Mouse (Mus musculus) hindbrain, embryonic 11.5 days (tissue): ENCODE data around the gene Tgtp1. TPM values are rescaled to one million over a fixed set of nuclear protein-coding genes. Genes with fewer than 3 reads are reported as not detected.
"Not testable (repeated sequence)": the region's sequence is repeated elsewhere in the genome, so short reads cannot be mapped to it uniquely, and the experiment has no call there.

Experiments used
- ATAC-seq: fragments of 200-750 bp; cut with Nextera tagmentation; 2 replicates; pipeline ENCODE4 v1.8.0; 2017; ENCODE audit warnings: mild to moderate bottlenecking, moderate TSS enrichment, moderate library complexity; ENCODE audit not compliant: low FRiP score
- DNase-seq: peaks from one replicate; pipeline ENCODE4 v3.0.0-alpha.2; 2015; ENCODE audit warnings: low spot score
- H3K27ac ChIP-seq: fragments of 300-500 bp; sonication (generic); 2 replicates; pipeline ENCODE4 v1.5.1; 2014; ENCODE audit warnings: mild to moderate bottlenecking, low read depth, low read length
- H3K27me3 ChIP-seq: fragments of 300-500 bp; sonication (generic); 2 replicates; pipeline ENCODE4 v1.6.1; 2014; ENCODE audit warnings: mild to moderate bottlenecking, low read length, moderate library complexity, mixed read lengths; ENCODE audit not compliant: control insufficient read depth, insufficient read depth
- H3K36me3 ChIP-seq: fragments of 300-500 bp; sonication (generic); 2 replicates; pipeline ENCODE4 v1.6.1; 2014; ENCODE audit warnings: mild to moderate bottlenecking, low read length, moderate library complexity, mixed read lengths; ENCODE audit not compliant: control insufficient read depth, insufficient read depth
- H3K4me1 ChIP-seq: fragments of 300-500 bp; sonication (generic); replicated peaks from 2 replicates; pipeline ENCODE4 v1.6.1; 2014; ENCODE audit warnings: low read length, mixed read lengths; ENCODE audit not compliant: control insufficient read depth, insufficient read depth
- H3K4me2 ChIP-seq: fragments of 300-500 bp; sonication (generic); replicated peaks from 2 replicates; pipeline ENCODE4 v1.6.1; 2014; ENCODE audit warnings: mild to moderate bottlenecking, low read depth, low read length
- H3K4me3 ChIP-seq: fragments of 300-500 bp; sonication (generic); 2 replicates; pipeline ENCODE4 v1.5.1; 2014; ENCODE audit warnings: low read depth, low read length
- H3K9ac ChIP-seq: fragments of 300-500 bp; sonication (generic); 2 replicates; pipeline ENCODE4 v1.6.1; 2014; ENCODE audit warnings: low read depth, low read length
- H3K9me3 ChIP-seq: fragments of 300-500 bp; sonication (generic); 2 replicates; pipeline ENCODE4 v1.6.1; 2016; ENCODE audit warnings: low read length; ENCODE audit not compliant: control insufficient read depth
- WGBS: fragments of 180-500 bp; shearing (Covaris S2); extraction: QIAGEN DNeasy Blood & Tissue Kit; methylation state at CpG from one replicate; pipeline ENCODE4 v1.1.7; 2014; 5-methylcytosine and 5-hydroxymethylcytosine counted together
- polyA plus RNA-seq: library from polyadenylated mRNA; unstranded; fragments of >200 nt; fragmentation: Nextera tagmentation; extraction: Ambion mirVana; gene quantifications from 2 replicates; pipeline ENCODE4 v1.2.1, GENCODE M21; 2014

Gene Tgtp1
- polyA plus RNA-seq, 1 experiment from 2014 or later = not detected

DNA sequence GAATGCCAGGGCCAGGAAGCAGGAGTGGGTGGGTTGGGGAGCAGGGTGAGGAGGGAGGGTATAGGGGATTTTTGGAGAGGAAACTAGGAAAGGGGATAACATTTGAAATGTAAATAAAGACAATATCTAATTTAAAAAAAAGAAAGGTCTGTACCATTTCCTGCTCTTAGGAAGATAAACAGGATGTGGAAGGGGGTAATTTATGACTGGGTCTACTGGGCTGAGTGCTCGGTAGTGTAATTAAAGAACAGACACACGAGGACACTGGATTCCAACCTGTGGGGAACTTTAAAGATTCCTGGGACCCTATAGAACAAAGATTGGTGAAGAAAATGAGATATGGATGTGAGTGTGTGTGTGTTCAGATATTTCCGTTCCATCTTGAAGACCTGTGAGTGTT is 11.1 kb downstream of the Tgtp1 start:
- not testable (repeated sequence) for H3K4me3 ChIP-seq, DNase-seq, H3K27me3 ChIP-seq

DNA sequence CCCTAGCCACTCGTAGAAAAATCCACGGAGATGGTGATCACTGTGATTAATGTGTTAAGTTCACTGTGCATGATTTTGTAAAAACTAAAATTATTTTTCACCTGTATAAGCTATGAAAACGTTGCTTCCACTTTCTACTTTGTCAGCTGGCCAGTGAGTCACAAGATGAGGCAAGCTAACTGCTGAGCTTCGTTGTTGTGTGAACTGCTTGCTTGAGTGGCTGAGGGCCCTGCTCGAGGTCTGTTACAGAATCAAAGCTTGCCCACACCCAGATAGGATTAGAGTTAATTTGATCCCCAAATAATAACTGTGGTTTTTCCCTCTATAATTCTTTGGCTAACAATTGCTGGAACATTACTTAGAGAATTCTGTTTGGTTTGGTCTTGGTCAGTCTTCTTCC is 13.9 kb downstream of the Tgtp1 start:
- not testable (repeated sequence) for H3K9me3 ChIP-seq, ATAC-seq

More for the DNA sequence above, 11.1 kb downstream of the Tgtp1 start:
- H3K36me3 ChIP-seq, H3K9me3 ChIP-seq, H3K27ac ChIP-seq, ATAC-seq, H3K9ac ChIP-seq, H3K4me1 ChIP-seq, H3K4me2 ChIP-seq: not testable (repeated sequence)
- no CpG with 5 or more reads among the region's 3 CpGs for WGBS

DNA sequence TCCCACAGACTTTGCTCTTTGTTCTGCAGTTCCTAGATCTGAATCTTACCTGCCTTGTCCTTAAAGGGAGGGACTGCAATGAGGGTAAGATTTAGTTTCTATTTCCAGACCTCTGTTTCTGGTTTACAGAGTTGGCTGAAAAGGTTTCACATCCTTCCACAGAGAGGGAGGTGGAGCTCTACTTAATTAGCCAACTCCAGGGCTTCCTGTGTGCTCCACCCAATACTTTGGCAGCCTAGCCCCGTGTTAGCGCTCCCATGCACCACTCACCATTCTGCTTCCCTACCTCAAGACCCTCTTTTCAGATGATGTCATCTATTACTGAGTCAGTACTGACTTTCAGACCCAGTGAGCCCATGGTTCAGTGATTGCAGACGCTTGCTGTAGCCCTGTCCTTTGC is 14.7 kb downstream of the Tgtp1 start, which contains the start of gene 9930111J21Rik1:
Gene 9930111J21Rik1, minus strand, starts transcription at position 148 of the 400 bp plus-strand sequence.
- no CpG with 5 or more reads among the region's 3 CpGs for WGBS
- H3K9me3 ChIP-seq, H3K4me2 ChIP-seq, H3K27me3 ChIP-seq, ATAC-seq, H3K9ac ChIP-seq, DNase-seq, H3K4me1 ChIP-seq, H3K27ac ChIP-seq, H3K36me3 ChIP-seq, H3K4me3 ChIP-seq: not testable (repeated sequence)

More for the DNA sequence above, 13.9 kb downstream of the Tgtp1 start:
- H3K36me3 ChIP-seq, H3K4me3 ChIP-seq, H3K4me1 ChIP-seq, H3K4me2 ChIP-seq, H3K9ac ChIP-seq, H3K27ac ChIP-seq, H3K27me3 ChIP-seq, DNase-seq: not testable (repeated sequence)
- WGBS = no CpG with 5 or more reads among the region's 5 CpGs

DNA sequence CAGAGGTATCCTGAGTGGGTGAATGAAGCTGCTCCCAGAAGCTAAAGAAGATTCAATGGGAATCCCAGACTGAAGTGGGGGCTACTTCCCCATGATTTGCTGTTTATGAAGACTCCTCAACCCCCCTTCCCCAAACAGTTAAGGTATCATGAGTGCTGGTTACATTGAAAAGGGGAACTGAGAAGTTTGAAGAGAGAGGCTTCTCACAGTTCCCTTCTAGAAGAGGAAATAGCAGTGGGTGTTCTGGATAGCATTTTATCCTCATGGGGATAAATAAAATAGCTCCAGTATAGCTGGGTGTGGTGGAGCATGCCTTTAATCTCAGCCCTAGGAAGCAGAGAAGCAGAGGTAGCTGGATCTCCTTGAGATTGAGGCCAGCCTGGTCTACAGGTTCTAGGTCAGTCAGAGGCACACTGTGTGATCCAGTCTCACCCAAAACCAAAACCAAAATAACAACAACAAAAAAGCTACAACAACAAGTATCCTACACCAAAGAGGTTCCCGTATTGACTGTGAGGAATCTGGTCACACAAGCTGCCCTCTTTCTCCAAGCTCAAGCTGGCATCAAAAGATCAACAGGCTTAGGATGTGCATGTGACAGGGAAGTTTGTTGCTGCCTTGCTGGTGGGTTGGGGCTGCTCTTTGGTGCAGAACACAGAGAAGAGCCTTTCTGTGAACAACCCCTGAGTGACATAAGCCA is 15.6 kb downstream of the Tgtp1 start, which contains the start of gene Olfr56:
Gene Olfr56, plus strand, starts transcription at position 650 of the 700 bp plus-strand sequence.
- H3K36me3 ChIP-seq, H3K4me3 ChIP-seq, H3K4me1 ChIP-seq, H3K9ac ChIP-seq, H3K4me2 ChIP-seq, H3K27me3 ChIP-seq, ATAC-seq, H3K27ac ChIP-seq, H3K9me3 ChIP-seq, DNase-seq: not testable (repeated sequence)
- no CpG with 5 or more reads among the region's 1 CpGs for WGBS

DNA sequence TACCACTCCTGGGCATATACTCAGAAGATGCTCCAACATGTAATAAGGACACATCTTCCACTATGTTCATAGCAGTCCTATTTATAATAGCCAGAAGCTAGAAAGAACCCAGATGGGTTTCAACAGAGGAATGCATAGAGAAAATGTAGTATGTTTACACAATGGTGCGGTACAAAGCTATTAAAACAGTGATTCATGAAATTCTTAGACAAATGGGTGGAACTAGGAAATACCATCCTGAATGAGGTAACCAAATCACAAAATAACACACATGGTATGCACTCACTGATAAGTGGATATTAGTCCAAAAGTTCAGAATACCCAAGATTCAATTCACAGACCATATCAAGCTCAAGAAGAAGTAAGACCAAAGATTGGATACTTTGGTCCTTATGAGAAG is 19.3 kb downstream of the Tgtp1 start:
- not testable (repeated sequence) for H3K36me3 ChIP-seq, DNase-seq, ATAC-seq, H3K4me1 ChIP-seq, H3K4me2 ChIP-seq, H3K27me3 ChIP-seq, H3K4me3 ChIP-seq, H3K27ac ChIP-seq, H3K9me3 ChIP-seq, H3K9ac ChIP-seq
- no CpG with 5 or more reads among the region's 1 CpGs for WGBS

DNA sequence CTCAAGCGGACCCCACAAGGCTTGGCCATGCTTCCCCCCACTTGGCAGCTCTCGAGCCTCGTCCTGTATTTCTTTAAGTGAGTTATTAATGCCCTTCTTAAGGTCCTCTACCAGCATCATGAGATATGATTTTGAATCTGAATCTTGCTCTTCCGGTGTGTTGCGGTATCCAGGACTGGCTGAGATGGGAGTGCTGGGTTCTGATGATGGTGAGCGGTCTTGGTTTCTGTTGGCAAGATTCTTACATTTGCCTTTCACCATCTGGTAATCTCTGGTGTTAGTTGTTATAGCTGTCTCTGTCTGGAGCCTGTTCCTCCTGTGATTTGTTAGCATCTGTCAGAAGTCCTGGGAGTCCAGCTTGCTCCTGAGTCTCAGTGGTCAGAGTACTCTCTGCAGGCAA is 47.9 kb downstream of the Tgtp1 start, which contains the start of gene Psme2b:
Gene Psme2b, minus strand, starts transcription at position 101 of the 400 bp plus-strand sequence.
- not testable (repeated sequence) for H3K36me3 ChIP-seq, H3K27ac ChIP-seq, H3K4me1 ChIP-seq, H3K4me2 ChIP-seq, H3K9ac ChIP-seq, H3K4me3 ChIP-seq, ATAC-seq, H3K27me3 ChIP-seq, DNase-seq, H3K9me3 ChIP-seq
- WGBS = 92% methylated on average over 6 of the region's 6 CpGs

DNA sequence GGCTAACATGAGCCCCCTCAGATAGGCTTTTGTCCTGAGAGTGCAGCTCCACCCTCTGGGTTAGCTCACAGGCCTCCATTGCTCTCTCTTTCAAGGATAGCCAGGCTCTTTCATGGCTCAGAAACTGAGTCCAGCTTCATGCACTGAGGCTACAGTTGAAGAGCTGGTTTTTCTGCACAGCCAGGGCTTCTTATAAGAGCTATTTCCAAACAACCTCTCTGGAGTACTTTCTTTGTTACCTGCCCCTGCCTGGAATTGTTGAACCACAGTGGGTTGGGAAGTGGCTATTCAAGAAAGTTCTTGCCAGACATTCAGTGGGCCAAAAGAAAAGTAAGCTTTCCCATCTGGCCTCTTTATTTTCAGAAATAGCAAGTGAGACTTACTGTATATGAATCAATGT is 54.7 kb downstream of the Tgtp1 start:
- not testable (repeated sequence) for DNase-seq, H3K9ac ChIP-seq, H3K27ac ChIP-seq, H3K36me3 ChIP-seq, H3K4me2 ChIP-seq, H3K4me1 ChIP-seq, ATAC-seq, H3K27me3 ChIP-seq, H3K9me3 ChIP-seq, H3K4me3 ChIP-seq

Other genes with a start within 250 kb of the Tgtp1 start
- gene Rack1, start 193.8 kb downstream of the Tgtp1 start, polyA plus RNA-seq = 654 and 661 TPM in 2 replicates
- 4.2 and 4.5 TPM in 2 replicates for gene Trim41, start 176.8 kb downstream of the Tgtp1 start, polyA plus RNA-seq
- gene Trim7, start 168.0 kb downstream of the Tgtp1 start, polyA plus RNA-seq = 0.56 and 0.77 TPM in 2 replicates
- gene Gm12184, start 167.5 kb downstream of the Tgtp1 start, polyA plus RNA-seq = 5.8 and 7.4 TPM in 2 replicates
- 1.5 and 2.1 TPM in 2 replicates for gene Irgm1, start 122.5 kb downstream of the Tgtp1 start, polyA plus RNA-seq
- 0.14 and 0.26 TPM in 2 replicates for gene Gm5431, start 92.0 kb downstream of the Tgtp1 start, polyA plus RNA-seq
- 1.8 and 2.3 TPM in 2 replicates for gene Psme2b, start 48.0 kb downstream of the Tgtp1 start, polyA plus RNA-seq
- 0.14 TPM in 1 of 2 replicates, not detected in the other for gene Olfr56, start 15.3 kb downstream of the Tgtp1 start, polyA plus RNA-seq
- gene 9930111J21Rik1, start 14.8 kb downstream of the Tgtp1 start, polyA plus RNA-seq = 0.17 and 0.54 TPM in 2 replicates
- gene Gm12185, start 1.9 kb downstream of the Tgtp1 start, polyA plus RNA-seq = not detected in 2 replicates
- 0.11 and 0.42 TPM in 2 replicates for gene 9930111J21Rik2, start 57.1 kb upstream of the Tgtp1 start, polyA plus RNA-seq
- not detected in 2 replicates for gene Tgtp2, start 70.0 kb upstream of the Tgtp1 start, polyA plus RNA-seq
- gene Ifi47, start 82.4 kb upstream of the Tgtp1 start, polyA plus RNA-seq = 0.20 and 0.71 TPM in 2 replicates
- not detected in 2 replicates for gene Olfr1396, start 120.7 kb upstream of the Tgtp1 start, polyA plus RNA-seq
- gene Olfr1395, start 148.1 kb upstream of the Tgtp1 start, polyA plus RNA-seq = not detected in 2 replicates
- not detected in 2 replicates for gene Olfr1394, start 160.2 kb upstream of the Tgtp1 start, polyA plus RNA-seq
- 0.10 TPM in 1 of 2 replicates, not detected in the other for gene Btnl9, start 193.0 kb upstream of the Tgtp1 start, polyA plus RNA-seq
- gene Zfp62, start 209.1 kb upstream of the Tgtp1 start, polyA plus RNA-seq = 59.0 and 63.2 TPM in 2 replicates